Mouse (Mus musculus) heart, embryonic 11.5 days (tissue): ENCODE results near the gene Fam178b. TPM values are rescaled to one million over a fixed set of nuclear protein-coding genes. Genes with fewer than 3 reads are reported as not detected.

Experiments
- ATAC-seq: fragments of 200-750 bp; cut with Nextera tagmentation; replicated peaks from 2 replicates; pipeline ENCODE4 v1.8.0; 2017; ENCODE audit warnings: moderate library complexity; ENCODE audit not compliant: insufficient number of reproducible peaks, low FRiP score, low TSS enrichment
- H3K27ac ChIP-seq: fragments of 300-500 bp; sonication (generic); 2 replicates; pipeline ENCODE4 v1.5.1; 2014; ENCODE audit warnings: mild to moderate bottlenecking, low read depth, low read length
- H3K27me3 ChIP-seq: fragments of 300-500 bp; sonication (generic); 2 replicates; pipeline ENCODE4 v1.6.1; 2014; ENCODE audit warnings: mild to moderate bottlenecking, low read length, mixed read lengths; ENCODE audit not compliant: control insufficient read depth, insufficient read depth
- H3K36me3 ChIP-seq: fragments of 300-500 bp; sonication (generic); 2 replicates; pipeline ENCODE4 v1.6.1; 2014; ENCODE audit warnings: mild to moderate bottlenecking, low read length, moderate library complexity, mixed read lengths; ENCODE audit not compliant: control insufficient read depth, insufficient read depth
- H3K4me1 ChIP-seq: fragments of 300-500 bp; sonication (generic); 2 replicates; pipeline ENCODE4 v1.6.1; 2014; ENCODE audit warnings: low read length; ENCODE audit not compliant: control insufficient read depth, insufficient read depth
- H3K4me2 ChIP-seq: fragments of 300-500 bp; sonication (generic); 2 replicates; pipeline ENCODE4 v1.6.1; 2014; ENCODE audit warnings: mild to moderate bottlenecking, moderate library complexity
- H3K4me3 ChIP-seq: fragments of 300-500 bp; sonication (generic); 2 replicates; pipeline ENCODE4 v1.5.1; 2014; ENCODE audit warnings: low read depth, low read length
- H3K9ac ChIP-seq: fragments of 300-500 bp; sonication (generic); 2 replicates; pipeline ENCODE4 v1.6.1; 2014; ENCODE audit warnings: mild to moderate bottlenecking, low read depth, low read length, moderate library complexity
- H3K9me3 ChIP-seq: fragments of 300-500 bp; sonication (generic); replicated peaks from 2 replicates; pipeline ENCODE4 v1.6.1; 2016; ENCODE audit warnings: low read length; ENCODE audit not compliant: control insufficient read depth
- WGBS: fragments of 180-500 bp; shearing (Covaris S2); extraction: QIAGEN DNeasy Blood & Tissue Kit; methylation state at CpG from one replicate; pipeline ENCODE4 v1.1.7; 2014; ENCODE audit not compliant: insufficient replicate concordance; 5-methylcytosine and 5-hydroxymethylcytosine counted together
- polyA plus RNA-seq: library from polyadenylated mRNA; unstranded; fragments of >200 nt; fragmentation: Nextera tagmentation; extraction: Ambion mirVana; gene quantifications from 2 replicates; pipeline ENCODE4 v1.2.1, GENCODE M21; 2014

Fam178b gene
- polyA plus RNA-seq, 1 experiment from 2014 or later, result 3.5 TPM

DNA sequence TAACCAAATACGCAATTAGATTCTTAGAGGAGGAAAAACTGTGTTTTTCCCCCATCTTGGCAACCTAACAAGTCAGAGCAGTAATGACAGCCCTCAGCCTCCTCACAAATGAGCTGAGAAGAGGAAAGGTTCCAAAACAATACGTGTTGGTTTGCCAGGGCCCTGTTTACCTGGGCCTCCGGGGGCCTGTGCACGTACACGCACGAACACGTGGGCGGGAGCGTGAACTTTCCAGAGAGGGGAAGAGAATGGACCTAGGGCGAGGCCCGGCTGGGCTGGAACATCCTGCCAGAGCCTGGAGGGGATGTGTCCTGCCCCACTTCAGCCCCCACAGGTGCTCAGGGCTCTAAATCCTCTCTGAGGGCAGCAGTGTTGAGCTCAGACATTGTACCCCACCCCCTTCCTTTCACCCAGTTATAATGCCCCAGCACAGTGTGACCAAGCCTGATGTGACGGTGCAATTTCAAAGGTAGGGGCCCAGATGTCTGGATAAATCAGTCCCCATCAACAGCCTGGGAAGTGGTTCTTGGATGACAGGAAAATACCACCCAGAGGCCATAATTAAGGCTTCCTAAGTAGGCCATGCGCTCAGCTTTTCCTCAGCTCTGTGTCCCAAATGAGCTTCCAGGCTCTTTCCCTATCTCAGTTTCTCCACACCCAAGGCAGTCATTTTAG lies 71.4 kb downstream of the Fam178b start:
- Histone ChIP-seq H3K27me3 (no peaks in the 10 kb centered on the region), H3K4me1 (0 out of 2 replicates have a peak, but pooled peaks cover 6% of the 10 kb centered on the region), H3K9ac (no peak overlapping the region), H3K27ac (no peak overlapping the region), H3K4me3 (no peak overlapping the region), H3K4me2 (no peak overlapping the region), H3K9me3 (no peaks in the 10 kb centered on the region), H3K36me3 (no peaks in the 10 kb centered on the region)
- 64% methylated on average over 13 of the region's 13 CpGs for WGBS
- no peak for ATAC-seq

DNA sequence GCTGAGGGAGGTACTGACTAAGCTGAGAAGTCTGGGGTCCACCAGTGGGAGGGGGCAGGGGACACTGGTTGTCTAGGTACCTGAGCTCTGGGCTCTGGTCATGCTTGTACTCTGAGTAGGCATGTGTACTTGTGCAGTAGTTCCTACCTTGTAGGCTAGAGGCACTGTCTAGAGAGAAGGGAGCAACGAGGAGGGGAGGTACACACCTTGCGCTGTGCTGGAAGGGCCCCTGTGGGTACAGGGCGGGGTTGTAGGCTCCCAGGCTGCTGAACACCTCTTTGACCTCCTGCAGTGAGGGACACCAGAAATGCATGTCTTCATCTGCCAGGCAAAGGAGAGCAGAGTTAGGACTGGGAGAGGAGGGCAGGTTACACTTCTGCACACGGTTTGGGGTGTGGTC lies 74.8 kb downstream of the Fam178b start:
- Histone ChIP-seq H3K27ac (no peak overlapping the region), H3K4me2 (no peak overlapping the region), H3K27me3 (no peaks in the 10 kb centered on the region), H3K4me3 (no peak overlapping the region), H3K9ac (no peak overlapping the region), H3K4me1 (0 out of 2 replicates have a peak, but pooled peaks cover 6% of the 10 kb centered on the region), H3K9me3 (no peaks in the 10 kb centered on the region), H3K36me3 (no peaks in the 10 kb centered on the region)
- ATAC-seq, result no peak
- 71% methylated on average over 4 of the region's 4 CpGs for WGBS

- 41% methylated on average over 7 of the region's 7 CpGs for WGBS
- Histone ChIP-seq H3K4me1 (0 out of 2 replicates have a peak, but pooled peaks cover 6% of the 10 kb centered on the region), H3K4me2 (no peak overlapping the region), H3K36me3 (no peaks in the 10 kb centered on the region), H3K27ac (no peak overlapping the region), H3K4me3 (no peak overlapping the region), H3K9ac (no peak overlapping the region), H3K27me3 (no peaks in the 10 kb centered on the region), H3K9me3 (no peaks in the 10 kb centered on the region)
- ATAC-seq, result no peak
Observed at GRCm38 (mm10) chr1:36606951-36607350, 76.0 kb downstream of the Fam178b start.

- Histone ChIP-seq H3K36me3 (no peaks in the 10 kb centered on the region), H3K27ac (no peak overlapping the region), H3K4me1 (0 out of 2 replicates have a peak, but pooled peaks cover 6% of the 10 kb centered on the region), H3K9ac (no peak overlapping the region), H3K4me2 (no peak overlapping the region), H3K9me3 (no peaks in the 10 kb centered on the region), H3K4me3 (no peak overlapping the region), H3K27me3 (no peaks in the 10 kb centered on the region)
- ATAC-seq, result no peak
- WGBS, result 80% methylated on average over 12 of the region's 12 CpGs
Observed at GRCm38 (mm10) chr1:36604254-36605156, 78.5 kb downstream of the Fam178b start.

DNA sequence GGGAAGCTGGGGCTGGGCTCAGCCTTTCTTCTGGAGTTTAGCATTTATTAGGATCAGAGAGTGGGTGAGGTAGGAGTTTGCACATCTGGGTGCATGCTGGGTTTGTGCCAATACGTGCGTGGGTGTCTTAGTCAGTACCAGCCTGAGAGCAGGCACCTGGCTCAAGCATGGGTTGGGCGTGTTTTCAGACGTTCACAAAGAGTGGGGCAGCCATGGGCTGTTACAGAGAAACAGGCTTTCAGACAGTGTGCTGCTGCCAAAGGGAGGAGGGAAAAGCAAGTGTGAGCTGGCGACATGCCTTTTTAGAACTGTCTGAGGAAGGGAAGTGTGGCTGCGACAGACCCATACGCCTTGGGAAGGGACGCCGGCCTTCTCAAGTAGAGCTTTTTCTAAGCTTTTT lies 79.6 kb downstream of the Fam178b start:
- no peaks in the 10 kb centered on the region for H3K36me3 ChIP-seq
- 0 out of 2 replicates have a peak overlapping the region, but pooled peaks have one; percentile 22 for H3K9ac ChIP-seq
- no peaks in the 10 kb centered on the region for H3K27me3 ChIP-seq
- WGBS, result 65% methylated on average over 9 of the region's 9 CpGs
- H3K27ac ChIP-seq, result 0 out of 2 replicates have a peak overlapping the region, but pooled peaks have one; percentile 6
- H3K4me2 ChIP-seq, result no peak overlapping the region
- H3K4me1 ChIP-seq, result 0 out of 2 replicates have a peak, but pooled peaks cover 6% of the 10 kb centered on the region
- no peak overlapping the region for H3K4me3 ChIP-seq
- H3K9me3 ChIP-seq, result no peaks in the 10 kb centered on the region
- no peak for ATAC-seq

GRCm38 (mm10) chr1:36602271-36602670 lies 80.7 kb downstream of the Fam178b start:
- no peak for ATAC-seq
- H3K4me2 ChIP-seq, result no peak overlapping the region
- no peak overlapping the region for H3K9ac ChIP-seq
- no peak overlapping the region for H3K27ac ChIP-seq
- 0 out of 2 replicates have a peak, but pooled peaks cover 6% of the 10 kb centered on the region for H3K4me1 ChIP-seq
- H3K4me3 ChIP-seq, result no peak overlapping the region
- no peaks in the 10 kb centered on the region for H3K27me3 ChIP-seq
- no peaks in the 10 kb centered on the region for H3K9me3 ChIP-seq
- H3K36me3 ChIP-seq, result no peaks in the 10 kb centered on the region
- WGBS, result 64% methylated on average over 4 of the region's 4 CpGs

GRCm38 (mm10) chr1:36598411-36598810 lies 84.6 kb downstream of the Fam178b start:
- Histone ChIP-seq H3K27ac (no peak overlapping the region), H3K4me2 (no peak overlapping the region), H3K27me3 (no peaks in the 10 kb centered on the region), H3K4me1 (peaks cover 5% of the 10 kb centered on the region), H3K36me3 (no peaks in the 10 kb centered on the region), H3K9me3 (no peaks in the 10 kb centered on the region), H3K4me3 (no peak overlapping the region), H3K9ac (no peak overlapping the region)
- WGBS, result 75% methylated on average over 2 of the region's 2 CpGs
- ATAC-seq, result no peak

DNA sequence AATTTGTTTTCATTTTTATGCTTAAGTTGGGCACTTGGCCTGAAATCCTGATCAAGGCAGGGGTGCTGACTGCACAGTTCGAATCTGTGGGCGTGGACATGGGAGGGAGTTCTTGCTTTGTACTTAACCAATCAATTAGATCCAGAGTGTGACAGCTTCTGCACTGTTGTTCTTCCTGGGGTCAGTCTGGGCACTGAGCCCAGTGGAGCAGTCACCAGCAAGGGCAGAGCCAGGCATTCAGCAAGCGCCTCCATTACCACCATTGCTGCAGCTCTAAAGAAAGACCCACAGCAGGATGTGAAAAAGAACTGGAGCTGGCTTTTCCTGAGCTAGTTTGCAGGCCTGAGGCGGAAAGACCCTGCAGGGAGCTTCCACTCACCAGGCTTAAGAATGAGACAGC lies 86.9 kb downstream of the Fam178b start:
- 44% methylated on average over 4 of the region's 4 CpGs for WGBS
- Histone ChIP-seq H3K27me3 (no peaks in the 10 kb centered on the region), H3K4me2 (no peak overlapping the region), H3K27ac (no peak overlapping the region), H3K36me3 (no peaks in the 10 kb centered on the region), H3K4me3 (no peak overlapping the region), H3K4me1 (peaks cover 16% of the 10 kb centered on the region), H3K9me3 (no peaks in the 10 kb centered on the region), H3K9ac (no peak overlapping the region)
- no peak for ATAC-seq
